Comparison of ENCODE assay signal across 26 mouse cellular contexts in the genomic region with DNA sequence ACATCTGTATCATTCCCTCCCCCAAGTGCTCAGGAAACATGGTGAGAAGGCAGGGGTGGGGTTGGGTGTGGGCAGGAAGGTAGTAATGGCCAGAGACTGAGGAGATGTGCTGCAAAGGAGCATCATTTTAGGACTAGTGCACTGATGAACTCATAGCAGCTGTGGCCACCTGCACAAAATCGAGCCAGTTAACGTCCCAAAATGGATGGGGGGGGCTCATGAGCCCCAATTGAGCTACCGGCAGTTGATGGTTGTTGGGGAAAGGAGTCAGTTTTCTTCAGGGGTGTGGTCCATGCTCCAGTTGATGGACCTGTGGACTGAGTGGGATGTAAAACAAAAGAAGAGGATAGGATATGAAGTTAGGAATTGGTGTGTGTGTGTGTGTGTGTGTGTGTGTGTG.
"Had no signal": no experiment of that assay in that cellular context is flagged by ENCODE, and none has a peak within 500 bp of the region (broad histone marks: within the 10 kb centered on the region; RNA-seq: fewer than 3 reads in every experiment).

No protein-coding gene starts in this region.

- H3K27ac ChIP-seq: embryonic facial prominence, embryonic 10.5 days; embryonic facial prominence, embryonic 12.5 days; embryonic facial prominence, embryonic 13.5 days; embryonic facial prominence, embryonic 15.5 days; forebrain, embryonic 10.5 days; forebrain, embryonic 12.5 days; forebrain, embryonic 13.5 days; forebrain, embryonic 15.5 days; gastrocnemius, adult 2 months; heart, adult 2 months; heart, embryonic 13.5 days had no signal

- H3K4me1 ChIP-seq: embryonic facial prominence, embryonic 10.5 days; embryonic facial prominence, embryonic 12.5 days; embryonic facial prominence, embryonic 13.5 days; embryonic facial prominence, embryonic 15.5 days; forebrain, embryonic 10.5 days; forebrain, embryonic 12.5 days; forebrain, embryonic 13.5 days; forebrain, embryonic 15.5 days; heart, embryonic 13.5 days had no signal

- ATAC-seq: forebrain, embryonic 13.5 days; forebrain, embryonic 14.5 days; forebrain, embryonic 15.5 days; forebrain, embryonic 16.5 days; forebrain, postnatal 0 days had no signal

- H3K4me3 ChIP-seq: embryonic facial prominence, embryonic 10.5 days; embryonic facial prominence, embryonic 12.5 days; embryonic facial prominence, embryonic 13.5 days; embryonic facial prominence, embryonic 15.5 days; erythroblast, embryonic 14.5 days; forebrain, embryonic 10.5 days; forebrain, embryonic 12.5 days; forebrain, embryonic 13.5 days; forebrain, embryonic 15.5 days; gastrocnemius, adult 2 months; heart, adult 2 months; heart, embryonic 13.5 days had no signal

- H3K4me2 ChIP-seq: embryonic facial prominence, embryonic 12.5 days; embryonic facial prominence, embryonic 13.5 days; embryonic facial prominence, embryonic 15.5 days; forebrain, embryonic 12.5 days; forebrain, embryonic 13.5 days; forebrain, embryonic 15.5 days; heart, embryonic 13.5 days had no signal

- H3K36me3 ChIP-seq: embryonic facial prominence, embryonic 10.5 days; embryonic facial prominence, embryonic 12.5 days; embryonic facial prominence, embryonic 13.5 days; embryonic facial prominence, embryonic 15.5 days; forebrain, embryonic 10.5 days; forebrain, embryonic 12.5 days; forebrain, embryonic 15.5 days; heart, embryonic 13.5 days had no signal

- H3K9ac ChIP-seq: embryonic facial prominence, embryonic 12.5 days; embryonic facial prominence, embryonic 13.5 days; embryonic facial prominence, embryonic 15.5 days; forebrain, embryonic 12.5 days; forebrain, embryonic 13.5 days; forebrain, embryonic 15.5 days; forebrain, postnatal 0 days; heart, embryonic 13.5 days had no signal

- H3K27me3 ChIP-seq: embryonic facial prominence, embryonic 12.5 days; embryonic facial prominence, embryonic 13.5 days; embryonic facial prominence, embryonic 15.5 days; forebrain, embryonic 12.5 days; forebrain, embryonic 13.5 days; forebrain, embryonic 15.5 days; heart, embryonic 13.5 days had no signal

- DNase-seq: cerebellum, adult 9-11 months; cerebellum, postnatal 10 days; cerebellum, postnatal 14 days; cerebellum, postnatal 25 days; cerebellum, postnatal 36 days; embryo, embryonic 11 days; forebrain, postnatal 0 days; gastrocnemius, adult 2 months; gastrocnemius, postnatal 10 days; gastrocnemius, postnatal 14 days; gastrocnemius, postnatal 25 days; gastrocnemius, postnatal 36 days; heart, adult 18-20 months; heart, adult 2 months had no signal

- H3K9me3 ChIP-seq: embryonic facial prominence, embryonic 10.5 days; embryonic facial prominence, embryonic 12.5 days; embryonic facial prominence, embryonic 13.5 days; embryonic facial prominence, embryonic 15.5 days; forebrain, embryonic 10.5 days; forebrain, embryonic 12.5 days; forebrain, embryonic 13.5 days; forebrain, embryonic 15.5 days; heart, embryonic 13.5 days had no signal
